Mouse (Mus musculus) adrenal gland, postnatal 10 days (tissue): Measurements from ENCODE around the gene Krt7. TPM values are rescaled to one million over a fixed set of nuclear protein-coding genes. Genes with fewer than 3 reads are reported as not detected.

Experiments
- DNase-seq: peaks from one replicate; pipeline ENCODE4 v3.0.0; 2021; ENCODE audit warnings: mixed read lengths
- total RNA-seq, 2 experiments: library from RNA; stranded (reverse); gene quantifications; 2 replicates each; pipeline ENCODE4 v1.2.3; 2021

The Krt7 gene
- total RNA-seq, 2 experiments from 2014 or later: 3.5 to 4.2 TPM

GRCm38 (mm10) chr15:101375956-101376775, 34.7 kb upstream of the Krt7 start:
- no peak for DNase-seq

GRCm38 (mm10) chr15:101376776-101377061, 34.1 kb upstream of the Krt7 start:
- DNase-seq: no peak

GRCm38 (mm10) chr15:101378646-101379045, 32.2 kb upstream of the Krt7 start:
- no peak for DNase-seq

GRCm38 (mm10) chr15:101381758-101382157, 29.1 kb upstream of the Krt7 start:
- DNase-seq: no peak

GRCm38 (mm10) chr15:101382811-101383210, 28.0 kb upstream of the Krt7 start:
- no peak for DNase-seq

- DNase-seq: no peak
Measured at GRCm38 (mm10) chr15:101384610-101385009, 26.2 kb upstream of the Krt7 start.

GRCm38 (mm10) chr15:101385064-101385463, 25.8 kb upstream of the Krt7 start:
- DNase-seq: no peak

GRCm38 (mm10) chr15:101387176-101387575, 23.7 kb upstream of the Krt7 start:
- DNase-seq: no peak

GRCm38 (mm10) chr15:101388034-101388541, 22.8 kb upstream of the Krt7 start:
- no peak for DNase-seq

- DNase-seq: no peak
Measured at GRCm38 (mm10) chr15:101390203-101390602, 20.6 kb upstream of the Krt7 start.

GRCm38 (mm10) chr15:101392251-101392650, 18.6 kb upstream of the Krt7 start:
- DNase-seq: no peak

GRCm38 (mm10) chr15:101394908-101395307, 15.9 kb upstream of the Krt7 start:
- DNase-seq: no peak

- no peak for DNase-seq
Measured at GRCm38 (mm10) chr15:101396466-101396865, 14.4 kb upstream of the Krt7 start.

- no peak for DNase-seq
Measured at GRCm38 (mm10) chr15:101396921-101397320, 13.9 kb upstream of the Krt7 start.

- no peak for DNase-seq
Measured at GRCm38 (mm10) chr15:101397683-101398082, 13.2 kb upstream of the Krt7 start.

GRCm38 (mm10) chr15:101398269-101398668, 12.6 kb upstream of the Krt7 start:
- no peak for DNase-seq

GRCm38 (mm10) chr15:101412188-101412587, 1.3 kb downstream of the Krt7 start:
- no peak for DNase-seq

GRCm38 (mm10) chr15:101413916-101414635, 3.2 kb downstream of the Krt7 start:
- no peak for DNase-seq

GRCm38 (mm10) chr15:101414807-101415565, 4.1 kb downstream of the Krt7 start:
- no peak for DNase-seq

GRCm38 (mm10) chr15:101418950-101419349, 8.1 kb downstream of the Krt7 start:
- DNase-seq: no peak

GRCm38 (mm10) chr15:101420903-101421302, 10.1 kb downstream of the Krt7 start:
- no peak for DNase-seq

- DNase-seq: no peak
Measured at GRCm38 (mm10) chr15:101424914-101425313, 14.1 kb downstream of the Krt7 start.

- no peak for DNase-seq
Measured at GRCm38 (mm10) chr15:101436611-101437010, 25.8 kb downstream of the Krt7 start.
